Mouse (Mus musculus) MEL (cell line): ENCODE data around the gene Pnpla6.

Source experiments
- CHD2 ChIP-seq: IDR thresholded peaks from 2 replicates; pipeline ENCODE4 v1.6.1; 2011; ENCODE audit warnings: low read length, improper control_type of control experiment
- CTCF ChIP-seq, 3 experiments: IDR thresholded peaks in 2 of 3; conservative IDR thresholded peaks in 1 of 3; 2 replicates each; pipeline ENCODE4 v1.5.1; 2011 to 2012; ENCODE audit warnings: low read length in 3 of 3, low read depth in 2 of 3, mild to moderate bottlenecking in 2 of 3, improper control_type of control experiment in 1 of 3, inconsistent platforms in 1 of 3, mixed read lengths in 1 of 3, moderate library complexity in 1 of 3; ENCODE audit not compliant: control insufficient read depth in 1 of 3, insufficient read depth in 1 of 3, poor library complexity in 1 of 3, severe bottlenecking in 1 of 3
- EP300 ChIP-seq, 2 experiments: IDR thresholded peaks; 2 replicates each; pipeline ENCODE4 v1.6.1; 2011; ENCODE audit warnings: improper control_type of control experiment in 2 of 2, low read length in 2 of 2, low read depth in 1 of 2, mild to moderate bottlenecking in 1 of 2
- ETS1 ChIP-seq: IDR thresholded peaks from 2 replicates; pipeline ENCODE4 v1.6.1; 2012; ENCODE audit warnings: low read depth, mild to moderate bottlenecking, inconsistent platforms, low read length, improper control_type of control experiment, moderate library complexity
- GATA1 ChIP-seq: IDR thresholded peaks from 2 replicates; pipeline ENCODE4 v1.6.1; 2011; ENCODE audit warnings: low read depth, low read length, improper control_type of control experiment
- POLR2A ChIP-seq, 2 experiments: IDR thresholded peaks; 2 replicates each; pipeline ENCODE4 v1.6.1; 2011 to 2012; ENCODE audit warnings: low read length in 2 of 2, mild to moderate bottlenecking in 2 of 2, control low read depth in 1 of 2, improper control_type of control experiment in 1 of 2, low read depth in 1 of 2, moderate library complexity in 1 of 2; ENCODE audit not compliant: control insufficient read depth in 1 of 2, insufficient read depth in 1 of 2, poor library complexity in 1 of 2
- RAD21 ChIP-seq: IDR thresholded peaks from 2 replicates; pipeline ENCODE4 v1.6.1; 2011; ENCODE audit warnings: mild to moderate bottlenecking, low read depth, low read length, improper control_type of control experiment
- TCF12 ChIP-seq: IDR thresholded peaks from 2 replicates; pipeline ENCODE4 v1.6.1; 2014; ENCODE audit warnings: low read depth, mild to moderate bottlenecking, inconsistent platforms, low read length, improper control_type of control experiment, moderate library complexity
- USF2 ChIP-seq, 2 experiments: IDR thresholded peaks; 2 replicates each; pipeline ENCODE4 v1.6.1; 2011 to 2012; ENCODE audit warnings: improper control_type of control experiment in 2 of 2, low read length in 2 of 2, borderline replicate concordance in 1 of 2, inconsistent platforms in 1 of 2, low read depth in 1 of 2, mild to moderate bottlenecking in 1 of 2; ENCODE audit not compliant: insufficient read depth in 1 of 2

DNA sequence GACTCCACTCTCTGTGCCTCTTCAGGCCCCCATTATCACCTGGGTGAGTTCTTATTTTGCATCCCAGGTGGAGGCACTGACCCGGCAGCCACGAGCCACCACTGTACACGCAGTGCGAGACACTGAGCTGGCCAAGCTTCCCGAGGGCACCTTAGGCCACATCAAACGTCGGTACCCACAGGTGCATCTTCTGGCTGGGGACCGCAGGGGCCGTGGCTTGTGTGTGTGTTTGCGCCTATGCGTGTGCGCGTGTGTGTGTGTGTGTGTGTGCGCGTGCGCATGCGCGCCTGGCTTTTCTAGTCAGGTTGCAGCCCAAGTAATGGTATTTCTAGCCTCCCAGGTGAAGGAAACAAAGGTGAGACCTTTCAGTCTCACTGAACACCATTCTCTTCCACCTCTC lies 16.8 kb downstream of the Pnpla6 start:
- TF ChIP-seq ETS1 (no peak), POLR2A (IDR thresholded peaks at IDR 0.05; ENCODE audit: control insufficient read depth in 1 of 2, insufficient read depth in 1 of 2, low read depth in 1 of 2, low read length in 2 of 2, poor library complexity in 1 of 2) (no peak), GATA1 (no peak), CTCF (IDR thresholded peaks at IDR 0.05 in 2 of 3, conservative IDR thresholded peaks at IDR 0.05 in 1 of 3; ENCODE audit: control insufficient read depth in 1 of 3, insufficient read depth in 1 of 3, low read depth in 2 of 3, low read length in 3 of 3, poor library complexity in 1 of 3, severe bottlenecking in 1 of 3) (no peak), USF2 (IDR thresholded peaks at IDR 0.05; ENCODE audit: borderline replicate concordance in 1 of 2, insufficient read depth in 1 of 2, low read depth in 1 of 2, low read length in 2 of 2) (no peak), RAD21 (no peak), CHD2 (no peak), EP300 (IDR thresholded peaks at IDR 0.05; ENCODE audit: low read depth in 1 of 2, low read length in 2 of 2) (no peak), TCF12 (no peak)
